Mouse (Mus musculus) cerebellum, postnatal 10 days (tissue): ENCODE measurements around the gene Phip.
A peak's percentile ranks its signal among the peaks of the same experiment; 100 is the strongest.

Experiments used
- DNase-seq, 2 experiments: peaks; one replicate each; pipeline ENCODE4 v3.0.0; 2021; ENCODE audit warnings: mixed read lengths in 2 of 2

Phip gene

DNA sequence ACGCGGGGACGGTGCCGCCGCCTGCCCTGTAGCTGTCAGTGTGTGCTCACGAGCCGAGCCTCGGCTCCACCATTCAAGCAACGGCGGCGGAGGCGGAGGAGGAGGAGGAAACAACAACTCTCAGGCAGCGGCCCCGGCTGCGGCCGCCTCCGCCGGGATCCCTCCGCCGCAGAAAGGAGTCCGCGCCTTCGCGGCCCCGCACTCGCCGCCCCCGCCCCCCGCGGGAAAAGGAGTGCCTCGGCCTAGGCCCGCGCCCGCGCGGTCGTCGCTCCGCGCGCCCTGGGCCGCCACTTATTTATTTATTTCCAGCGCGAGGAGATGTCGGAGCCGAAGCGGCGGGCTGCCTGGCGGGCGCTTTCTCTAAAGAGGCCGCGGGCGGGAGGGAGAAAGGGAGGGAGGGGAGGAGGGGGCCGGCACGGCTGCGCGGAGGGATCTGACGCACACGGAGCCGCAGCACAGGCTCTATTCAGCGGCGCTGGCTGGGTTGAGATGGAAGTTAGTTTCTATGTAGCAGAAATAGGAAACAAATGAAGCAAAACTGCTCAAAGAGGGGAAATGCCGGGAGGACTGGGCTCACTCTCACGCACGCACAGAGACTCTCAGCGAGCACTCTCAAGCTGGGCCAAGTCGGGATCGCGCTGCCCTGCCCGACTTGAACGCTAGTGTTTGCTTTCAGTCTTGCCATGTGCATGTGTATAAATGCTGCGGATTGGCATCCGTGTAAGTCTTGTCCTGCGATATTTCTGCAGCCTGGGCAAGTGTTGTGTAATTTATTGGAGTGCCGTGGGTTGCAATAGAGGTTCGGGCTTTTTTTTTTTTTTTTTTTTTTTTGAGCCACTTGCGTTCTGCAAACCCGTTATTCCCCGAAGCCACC is at the start of gene Phip:
TSS of gene Phip (minus strand) at position 175 of the 874 bp plus-strand sequence.
- peak; percentile 99 for DNase-seq

DNA sequence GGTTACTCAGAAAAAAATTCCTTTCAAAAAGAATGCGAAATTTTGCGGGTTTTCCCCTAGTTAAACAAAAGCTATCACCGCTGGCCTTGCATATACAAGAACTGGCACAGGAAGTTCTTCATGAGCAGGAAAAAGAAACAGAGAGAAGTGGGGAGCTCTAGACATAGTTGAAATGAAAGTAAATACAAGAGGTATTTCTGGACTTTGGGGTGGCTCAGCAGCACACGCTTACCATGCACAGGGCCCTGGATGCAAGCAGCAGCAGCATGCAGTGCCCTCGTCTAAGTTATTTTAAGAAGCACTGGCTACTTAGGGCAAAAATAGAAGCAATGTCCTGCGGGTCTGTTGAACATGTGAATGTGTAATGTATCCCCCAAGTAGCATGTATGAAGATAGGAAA is 48.4 kb upstream of the Phip start:
- DNase-seq, result no peak

DNA sequence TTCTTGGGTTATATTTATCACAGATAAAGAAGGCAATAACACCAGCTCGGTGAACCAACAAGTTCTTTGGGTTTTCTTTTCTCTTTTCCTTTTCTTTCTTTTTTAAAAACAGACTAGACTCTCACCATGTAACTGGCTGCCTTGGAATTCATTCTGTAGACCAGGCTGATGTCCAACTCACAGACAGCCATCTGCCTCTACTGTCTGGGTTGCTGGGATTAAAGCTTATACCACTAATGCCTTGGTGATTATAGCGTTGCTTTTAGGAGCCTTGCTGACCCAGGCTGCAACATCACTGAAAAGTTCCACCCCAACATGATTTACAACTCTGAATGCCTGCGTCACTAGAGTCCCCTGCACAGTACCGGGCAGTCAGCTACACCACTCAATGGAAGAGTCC is 39.2 kb upstream of the Phip start:
- DNase-seq, result peak; percentile 51 to 59

GRCm38 (mm10) chr9:83008306-83008705 is 33.0 kb upstream of the Phip start:
- DNase-seq, result no peak

DNA sequence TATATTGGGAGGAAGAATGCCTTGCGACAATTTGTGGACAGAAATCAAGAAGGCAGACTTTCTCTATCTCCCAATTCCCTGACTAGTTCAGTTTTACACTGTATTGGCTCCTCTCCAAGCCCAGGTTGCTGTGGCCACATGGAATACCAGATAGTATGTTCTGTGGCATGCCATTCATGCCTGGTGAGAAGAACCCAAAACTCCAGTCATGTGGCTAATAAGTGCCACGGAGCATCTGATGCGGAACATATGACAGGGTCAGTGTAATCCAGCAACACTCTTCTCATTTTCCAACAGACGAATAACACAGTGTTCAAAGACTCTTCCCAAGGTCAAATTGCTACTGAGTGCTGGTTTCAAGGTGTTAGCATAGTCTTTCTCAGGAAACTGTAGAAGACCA is 26.0 kb upstream of the Phip start:
- DNase-seq, result no peak

- no peak for DNase-seq
These were observed 22.6 kb upstream of the Phip start for GRCm38 (mm10) chr9:82997765-82998500.

DNA sequence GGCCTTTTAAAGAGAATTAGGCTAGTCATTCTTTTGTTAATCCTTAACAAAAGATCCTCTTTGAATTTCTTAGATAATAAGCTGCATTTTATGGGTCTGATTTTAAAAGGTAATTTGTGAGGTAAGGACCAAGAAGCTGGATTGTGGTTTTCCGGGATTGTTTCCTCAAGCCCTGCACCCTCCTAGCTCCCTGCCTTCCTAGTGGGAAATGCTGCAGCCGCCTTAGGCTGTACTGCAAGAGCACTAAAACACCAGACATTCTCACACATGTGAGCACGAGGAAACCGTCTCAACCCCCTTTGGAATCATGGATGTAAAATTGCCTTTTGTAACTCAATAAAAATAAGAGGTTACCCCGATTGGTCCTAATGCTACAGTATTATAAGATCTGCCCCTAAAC is 1.6 kb upstream of the Phip start:
- peak; percentile 51 to 64 for DNase-seq

- DNase-seq, result no peak
These were observed 903 bp upstream of the Phip start for GRCm38 (mm10) chr9:82976219-82976618.

GRCm38 (mm10) chr9:82974962-82975341 is 364 bp downstream of the Phip start:
- DNase-seq, result no peak

DNA sequence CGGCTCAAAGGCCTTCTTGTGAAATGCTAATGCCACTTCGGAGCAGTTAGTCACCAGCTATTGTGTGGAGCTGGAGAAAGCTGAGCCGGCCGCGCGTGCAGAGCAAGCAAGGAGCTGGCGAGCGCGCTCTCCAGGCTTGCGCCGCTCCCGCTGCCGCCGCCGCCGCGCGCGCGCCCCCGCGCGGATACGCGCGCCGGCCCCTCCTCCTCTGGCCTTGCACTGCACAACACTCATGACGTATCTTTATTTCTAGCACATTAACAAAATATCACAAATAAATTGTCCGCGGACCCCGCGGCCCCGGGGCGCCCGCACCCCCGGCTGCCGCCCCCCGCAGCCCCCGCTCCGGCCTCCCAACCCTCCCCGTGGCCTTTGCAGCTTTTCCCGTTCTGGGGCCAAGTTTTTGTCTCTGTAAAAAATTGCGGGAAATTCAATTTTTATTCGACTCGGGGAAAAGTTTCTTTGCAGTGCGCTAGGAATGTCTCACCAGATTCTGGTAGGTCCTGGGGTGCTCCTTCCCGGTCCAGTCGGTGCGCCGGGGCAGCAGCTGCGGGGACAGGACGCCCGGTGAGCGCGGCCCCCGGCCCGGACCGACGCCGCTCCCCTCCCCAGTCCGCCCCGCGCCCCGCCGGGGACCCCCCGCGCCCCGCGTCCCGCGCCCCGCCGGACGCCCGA is 992 bp downstream of the Phip start:
- DNase-seq, result peak; percentile 90 to 93

DNA sequence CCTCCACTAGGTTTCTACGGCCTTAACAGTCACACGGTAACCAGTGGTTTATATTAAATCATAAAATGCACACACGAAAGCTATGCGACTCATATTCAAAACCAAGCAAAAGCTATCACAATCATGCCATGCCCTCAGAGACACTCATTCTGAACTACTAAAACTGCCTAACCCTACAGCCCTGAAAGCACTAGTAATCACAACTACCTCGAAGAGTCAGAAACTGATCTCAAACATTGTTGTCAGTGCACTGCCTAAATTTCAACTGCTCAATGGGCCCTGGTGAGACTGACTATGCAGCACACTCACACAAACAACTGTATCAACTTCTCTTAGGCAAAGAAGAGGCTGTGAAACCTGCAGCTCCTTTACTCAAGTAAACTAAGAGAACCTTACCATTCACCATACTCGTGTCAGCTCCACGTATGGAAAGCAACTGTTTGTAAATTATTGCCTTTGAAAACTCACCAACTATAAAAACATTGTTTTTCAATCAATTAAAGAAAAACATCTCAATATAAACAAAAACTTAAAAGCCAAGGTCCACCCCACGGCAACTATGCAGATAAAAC is 1.9 kb downstream of the Phip start:
- DNase-seq, result peak in 1 of 2 experiments; percentile 5

DNA sequence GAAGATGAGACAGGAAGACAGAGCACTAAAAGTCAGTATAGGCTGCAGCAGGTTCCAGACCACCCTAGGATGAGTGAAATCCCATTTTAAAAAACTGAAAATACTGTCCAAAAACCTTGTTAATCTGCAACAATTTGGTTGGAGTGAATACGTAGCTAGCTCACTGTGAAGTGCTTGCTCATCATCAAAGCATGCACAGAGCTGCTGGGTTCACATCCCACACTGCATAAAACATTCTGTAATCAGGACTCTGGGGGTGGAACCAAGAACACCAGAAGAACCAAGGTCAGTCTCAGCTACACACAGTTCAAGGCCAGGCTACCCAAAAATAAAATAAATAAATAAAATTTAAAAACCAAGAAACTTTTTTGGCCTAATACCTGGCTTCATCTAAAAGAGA is 3.9 kb downstream of the Phip start:
- no peak for DNase-seq

DNA sequence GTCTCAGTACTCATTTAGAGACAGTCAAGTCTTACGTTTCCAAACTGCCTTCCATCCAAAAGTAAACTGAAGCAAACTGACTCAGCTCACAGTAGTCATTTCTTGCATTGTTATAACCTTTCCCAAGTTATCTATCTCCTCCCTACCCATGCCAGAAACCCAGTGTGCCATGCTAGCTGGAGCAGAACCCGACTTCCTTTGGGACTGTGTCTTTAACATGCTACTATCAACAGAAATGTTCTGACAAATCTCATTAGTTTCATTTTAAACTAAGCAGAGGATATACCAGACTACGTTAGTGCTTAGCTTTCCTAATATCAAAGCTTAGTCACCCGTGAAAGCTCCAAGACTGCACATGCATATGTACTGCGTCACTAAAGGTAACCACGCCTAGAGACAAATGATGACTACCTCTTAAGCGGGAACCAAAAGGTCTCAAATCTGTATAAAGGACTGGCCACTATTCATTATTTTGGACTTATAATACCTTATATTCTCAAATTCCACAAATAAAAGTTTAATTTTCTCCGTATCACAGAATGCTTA is 8.2 kb downstream of the Phip start:
- peak in 1 of 2 experiments; percentile 10 for DNase-seq

GRCm38 (mm10) chr9:82963981-82964380 is 11.3 kb downstream of the Phip start:
- no peak for DNase-seq

- no peak for DNase-seq
These were observed 14.0 kb downstream of the Phip start for GRCm38 (mm10) chr9:82961352-82961751.

GRCm38 (mm10) chr9:82955267-82955666 is 20.0 kb downstream of the Phip start:
- no peak for DNase-seq

GRCm38 (mm10) chr9:82952330-82952729 is 23.0 kb downstream of the Phip start:
- no peak for DNase-seq

GRCm38 (mm10) chr9:82951435-82952004 is 23.8 kb downstream of the Phip start:
- DNase-seq, result no peak

DNA sequence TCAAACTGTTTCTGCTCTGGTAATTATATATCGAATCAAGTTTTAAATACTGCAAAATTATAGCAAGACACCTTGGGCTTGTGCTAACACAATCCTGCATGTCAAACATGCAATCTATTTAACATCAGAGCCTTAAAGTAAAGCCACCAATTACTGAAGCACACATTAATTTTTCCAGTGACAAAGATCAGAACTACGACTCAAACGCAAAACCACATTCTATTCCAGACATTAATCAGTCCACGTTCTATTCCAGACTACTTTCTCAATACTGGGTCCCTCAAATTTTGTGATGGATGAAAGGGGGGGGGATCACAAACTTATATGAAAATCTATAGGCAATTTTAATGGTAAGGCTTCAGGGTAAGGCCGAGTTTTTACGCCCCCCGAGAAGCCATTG is 68.1 kb downstream of the Phip start:
- DNase-seq, result no peak

DNA sequence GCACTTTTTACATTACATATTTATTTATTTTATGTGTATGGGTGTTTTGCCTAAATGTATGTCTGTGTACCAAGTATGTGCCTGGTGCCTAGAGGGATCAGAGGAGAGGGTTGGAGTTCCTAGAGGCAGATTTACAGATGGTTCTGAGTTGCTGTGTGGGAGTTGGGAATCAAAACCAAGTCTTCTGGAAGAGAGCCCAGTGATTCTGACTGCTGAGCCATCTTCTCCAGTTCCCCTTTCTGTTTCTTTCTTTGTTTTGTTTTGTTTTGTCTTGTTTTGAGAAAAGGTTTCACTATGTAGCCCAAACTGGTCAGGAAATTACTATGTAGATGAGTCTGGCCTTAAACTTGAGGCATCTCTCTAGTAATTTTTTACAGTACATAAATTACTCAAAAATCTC is 86.7 kb downstream of the Phip start:
- peak in 1 of 2 experiments; percentile 5 for DNase-seq

GRCm38 (mm10) chr9:82884177-82884576 is 91.1 kb downstream of the Phip start:
- DNase-seq, result peak; percentile 9 to 18

DNA sequence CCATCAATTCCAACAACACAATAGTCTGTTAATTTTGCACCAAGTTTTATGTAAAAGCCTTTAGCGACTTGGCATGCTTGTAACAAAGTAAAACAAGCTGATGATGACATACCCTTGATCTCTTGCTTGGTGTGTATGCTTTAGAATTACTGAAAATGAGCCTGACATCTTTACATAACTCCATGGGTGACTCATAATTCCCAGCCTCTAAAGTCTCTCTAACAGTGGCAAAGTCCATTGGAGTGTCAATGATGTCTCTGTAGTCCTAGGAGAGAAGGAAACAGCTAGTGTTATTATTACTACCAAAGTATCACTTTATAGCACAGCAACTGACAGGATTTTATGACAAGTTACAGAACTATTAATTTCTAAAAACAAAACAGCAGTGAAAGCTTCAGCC is 98.2 kb downstream of the Phip start:
- no peak for DNase-seq
